Mouse (Mus musculus): ENCODE measurements at regions not wholly inside any gene's neighbourhood (a gene's known extent, or its start where the extent isn't known, plus 50 kb on each side); places are given as distances from the start of the nearest gene placed in this dataset.

DNA sequence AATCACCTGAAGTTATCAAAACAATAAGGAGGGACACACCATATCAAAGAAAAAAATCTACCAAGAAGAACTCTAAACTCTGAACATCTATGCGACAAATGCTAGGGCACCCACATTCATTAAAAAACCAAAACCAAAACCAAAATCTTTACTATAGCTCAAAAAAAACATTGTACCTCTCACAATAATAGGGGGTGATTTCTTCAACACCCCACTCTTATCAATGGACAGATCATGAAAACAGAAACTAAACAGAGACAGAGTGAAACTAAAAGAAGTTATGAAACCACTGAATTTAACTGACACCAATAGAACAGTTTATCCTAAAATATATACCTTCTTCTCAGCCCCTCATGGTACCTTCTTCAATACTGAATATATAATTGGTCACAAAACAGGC, 1314.5 kb upstream of the Gm7489 start:
- no peak for DNase-seq (ENCODE audit: low spot score)

DNA sequence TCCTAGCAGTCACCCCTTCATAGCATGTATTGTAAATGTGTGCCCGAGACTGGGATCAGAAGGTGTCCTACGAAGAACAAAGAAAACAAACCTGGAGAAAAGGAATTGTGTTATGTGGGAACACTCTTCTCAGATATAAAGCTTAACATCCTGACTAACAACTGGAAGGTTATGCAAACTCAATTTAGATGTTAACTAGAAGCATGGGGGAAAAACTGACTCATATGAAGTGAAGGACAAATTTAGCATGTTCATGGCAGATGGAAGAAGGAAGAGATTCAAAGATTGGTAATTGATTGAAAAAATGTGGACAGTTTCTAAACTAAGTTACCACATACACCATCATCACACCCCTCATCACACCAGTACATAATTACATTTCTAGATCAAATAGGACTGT, 1307.1 kb upstream of the Gm7489 start:
- no peak for DNase-seq (ENCODE audit: low spot score)

- DNase-seq (ENCODE audit: low spot score): no peak
These were observed 1295.3 kb upstream of the Gm7489 start for GRCm38 (mm10) chr15:52589391-52589790.

DNA sequence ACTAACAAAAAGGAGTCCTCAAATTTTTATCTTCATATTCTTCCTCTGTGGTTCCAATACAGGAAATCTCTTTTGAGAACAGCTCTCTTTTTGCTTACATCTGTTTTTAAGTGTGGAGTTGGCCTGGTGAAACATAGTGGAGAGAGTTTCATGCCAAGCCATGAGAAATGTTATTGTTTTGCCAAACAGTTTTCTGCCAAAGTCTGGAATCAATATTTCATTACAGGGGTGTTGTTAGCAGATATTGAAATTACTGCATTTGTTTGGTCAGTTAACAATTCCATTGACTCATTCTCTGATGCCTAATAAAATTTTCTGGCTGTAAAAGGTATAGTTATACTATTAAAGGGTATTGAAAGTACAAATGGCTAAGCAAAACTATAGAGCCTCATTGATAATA, 1285.2 kb upstream of the Gm7489 start:
- no peak for DNase-seq (ENCODE audit: low spot score)

- no peak for DNase-seq (ENCODE audit: low spot score)
These were observed 1284.7 kb upstream of the Gm7489 start for GRCm38 (mm10) chr15:52599957-52600356.

DNA sequence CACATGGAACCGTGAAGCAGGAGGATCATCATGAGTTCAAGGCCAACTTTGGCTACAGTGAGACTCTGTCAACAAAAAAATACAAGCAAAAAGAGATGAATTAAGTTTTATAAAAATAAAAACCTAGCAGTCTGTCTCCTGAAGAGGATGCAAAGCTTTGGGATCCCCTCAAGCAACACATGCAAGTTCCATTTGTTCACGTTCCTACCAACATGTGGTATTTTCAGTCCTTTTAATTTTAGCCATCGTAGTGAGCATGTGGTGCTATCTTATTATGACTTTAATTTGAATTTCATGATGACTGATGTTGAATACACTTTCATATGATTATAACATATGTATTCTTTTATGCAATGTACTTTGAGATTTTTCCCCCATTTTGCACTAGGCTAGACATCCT, 1244.9 kb upstream of the Gm7489 start:
- no peak for DNase-seq (ENCODE audit: low spot score)

DNA sequence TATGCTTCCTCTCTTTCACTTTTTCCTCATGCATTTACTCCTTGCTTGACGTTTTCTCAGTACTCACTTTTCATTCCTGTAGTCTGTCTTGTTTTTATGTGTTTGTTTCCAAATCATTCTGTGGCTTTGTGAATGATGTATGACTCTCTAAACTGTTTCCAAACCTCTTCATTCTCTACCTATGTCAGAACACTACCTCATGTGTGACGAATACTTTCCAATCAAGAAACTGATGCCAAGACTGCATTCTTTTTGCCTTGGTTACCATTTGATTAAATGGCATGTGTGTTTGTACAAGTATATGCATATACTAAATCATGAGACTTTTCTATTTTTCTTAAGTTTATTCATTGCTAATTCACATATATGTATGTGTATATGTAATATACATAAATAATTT, 1238.7 kb upstream of the Gm7489 start:
- no peak for DNase-seq (ENCODE audit: low spot score)

GRCm38 (mm10) chr15:52657916-52658315, 1226.8 kb upstream of the Gm7489 start:
- DNase-seq (ENCODE audit: low spot score): no peak
